Mouse (Mus musculus): ENCODE results near the gene Rgs6.

DNA sequence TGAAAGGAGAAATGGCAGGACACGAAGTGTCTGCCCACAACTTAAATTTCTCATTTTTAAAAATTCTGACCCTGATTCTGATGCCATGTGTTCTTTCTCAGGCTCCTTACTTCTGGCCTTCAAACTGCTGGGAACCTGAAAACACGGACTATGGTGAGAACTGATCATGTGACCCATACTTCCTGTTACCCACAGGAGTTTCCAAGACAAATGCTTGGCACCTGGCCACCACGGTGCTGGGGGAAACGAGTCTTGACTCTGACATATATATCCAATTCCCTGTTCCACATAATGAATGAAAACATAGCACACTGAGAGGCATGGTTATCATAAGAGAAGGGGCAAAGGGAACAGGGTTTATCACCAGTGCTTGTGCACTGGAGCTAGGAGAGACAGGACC is 464.3 kb downstream of the Rgs6 start:
- TF ChIP-seq CTCF (IDR thresholded peaks at IDR 0.05; ENCODE audit: low read depth): no peak
- TF ChIP-seq EP300 (IDR thresholded peaks at IDR 0.05; ENCODE audit: low read depth): no peak

Measured in liver, embryonic 14.5 days (tissue).